Mouse (Mus musculus) B cell, adult 67 days (primary cell): Measurements from ENCODE around the gene Sfxn2. TPM values are rescaled to one million over a fixed set of nuclear protein-coding genes. Genes with fewer than 3 reads are reported as not detected.

ENCODE experiments used
- total RNA-seq, 2 experiments: library from RNA; stranded (reverse); gene quantifications; 4 replicates each; pipeline ENCODE4 v1.2.4; 2023

Gene Sfxn2
- total RNA-seq = 10 to 100 TPM; 12.5 to 18.0 TPM

GRCm38 (mm10) chr19:46572951-46573937 lies at the start of gene Sfxn2, which contains the start of gene Arl3:
Sfxn2 (plus strand) TSS chr19:46573365.
Arl3 (minus strand) TSS chr19:46573198.

DNA sequence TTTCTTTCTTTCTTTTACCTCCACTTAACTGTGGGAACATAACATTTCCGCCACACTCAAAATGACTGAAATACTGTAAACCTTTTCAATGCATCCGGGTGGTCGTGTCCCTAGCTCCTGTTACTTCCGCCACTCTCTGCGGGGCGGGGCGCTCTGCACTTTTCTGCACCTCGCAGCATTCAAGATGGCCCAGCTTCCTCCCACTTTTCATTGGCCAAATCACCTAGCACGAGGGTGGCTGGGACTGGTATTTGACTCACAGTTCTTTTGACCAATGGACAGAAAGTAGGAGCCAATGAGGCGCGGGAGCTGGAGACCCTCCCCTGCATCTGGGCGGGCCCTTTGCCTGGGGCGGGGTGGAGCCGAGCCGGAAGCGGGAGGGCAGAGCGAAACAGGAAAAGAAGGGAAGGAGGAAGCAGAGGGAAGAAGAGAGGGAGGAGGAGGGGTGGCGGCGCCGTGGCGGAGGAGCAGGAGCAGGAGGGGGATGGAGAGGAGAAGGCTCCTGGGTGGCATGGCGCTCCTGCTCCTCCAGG lies 25.6 kb downstream of the Sfxn2 start, which contains the start of gene Wbp1l:
Gene Wbp1l, plus strand, starts transcription at position 365 of the 533 bp plus-strand sequence.

Other genes with a start within 250 kb of the Sfxn2 start
- gene Psd, start 246.2 kb upstream of the Sfxn2 start, total RNA-seq = 1 to 10 TPM in 1 of 2 experiments, under 1 TPM in 1; 0.96 to 2.8 TPM
- gene Fbxl15, start 245.2 kb upstream of the Sfxn2 start, total RNA-seq = 1 to 10 TPM; 4.2 to 6.6 TPM
- gene Cuedc2, start 234.7 kb upstream of the Sfxn2 start, total RNA-seq = 10 to 100 TPM; 66.9 to 67.9 TPM
- under 1 TPM; 0.35 to 0.42 TPM for gene Mfsd13a, start 232.2 kb upstream of the Sfxn2 start, total RNA-seq
- not detected for gene 2310034G01Rik, start 223.1 kb upstream of the Sfxn2 start, total RNA-seq
- gene Actr1a, start 177.6 kb upstream of the Sfxn2 start, total RNA-seq = 100 to 1,000 TPM in 1 of 2 experiments, 10 to 100 TPM in 1; 95.6 to 104 TPM
- 10 to 100 TPM; 47.6 to 49.3 TPM for gene Sufu, start 176.5 kb upstream of the Sfxn2 start, total RNA-seq
- gene Trim8, start 71.7 kb upstream of the Sfxn2 start, total RNA-seq = 10 to 100 TPM; 80.5 to 85.8 TPM
- 10 to 100 TPM; 13.2 to 14.5 TPM for gene Arl3, start 167 bp upstream of the Sfxn2 start, total RNA-seq
- gene Wbp1l, start 25.7 kb downstream of the Sfxn2 start, total RNA-seq = 10 to 100 TPM; 59.6 to 69.4 TPM
- gene Cyp17a1, start 99.8 kb downstream of the Sfxn2 start, total RNA-seq = not detected
- gene Borcs7, start 116.5 kb downstream of the Sfxn2 start, total RNA-seq = 10 to 100 TPM; 10.2 to 12.5 TPM
- 10 to 100 TPM; 44.9 to 48.8 TPM for gene As3mt, start 134.1 kb downstream of the Sfxn2 start, total RNA-seq
- gene Cnnm2, start 188.2 kb downstream of the Sfxn2 start, total RNA-seq = 1 to 10 TPM; 3.7 to 4.1 TPM